Mouse (Mus musculus) bone marrow macrophage, adult 2 months (primary cell): ENCODE measurements around the gene Onecut3. TPM values are rescaled to one million over a fixed set of nuclear protein-coding genes. Genes with fewer than 3 reads are reported as not detected.

Source experiments
- H3K27ac ChIP-seq: 2 replicates; pipeline ENCODE4 v1.5.1; 2012; ENCODE audit warnings: low read depth, low read length; ENCODE audit not compliant: insufficient read depth
- H3K4me1 ChIP-seq: 2 replicates; pipeline ENCODE4 v1.6.1; 2012; ENCODE audit warnings: low read length; ENCODE audit not compliant: control insufficient read depth, insufficient read depth
- H3K4me3 ChIP-seq: 2 replicates; pipeline ENCODE4 v1.5.1; 2012; ENCODE audit warnings: mild to moderate bottlenecking, low read length, moderate library complexity; ENCODE audit not compliant: insufficient read depth
- CTCF ChIP-seq: IDR thresholded peaks from 2 replicates; pipeline ENCODE4 v1.5.1; 2012; ENCODE audit warnings: low read depth, mild to moderate bottlenecking, low read length, moderate library complexity
- POLR2A ChIP-seq: IDR thresholded peaks from 2 replicates; pipeline ENCODE4 v1.6.1; 2012; ENCODE audit warnings: mild to moderate bottlenecking, low read depth, low read length, borderline replicate concordance
- polyA plus RNA-seq: library from polyadenylated mRNA; stranded (reverse); fragments of >200 nt; gene quantifications from 2 replicates; pipeline ENCODE4 v1.2.4, GENCODE M21; 2012; ENCODE audit not compliant: missing spikeins, insufficient read depth, insufficient read length

The Onecut3 gene
- polyA plus RNA-seq, 1 experiment, result not detected

GRCm38 (mm10) chr10:80532783-80533182 is 38.1 kb downstream of the Onecut3 start:
- TF ChIP-seq CTCF (no peak), POLR2A (no peak)
- Histone ChIP-seq H3K4me1 (peaks cover 5% of the 10 kb centered on the region), H3K27ac (no peak overlapping the region), H3K4me3 (no peak overlapping the region)

- peaks cover 14% of the 10 kb centered on the region for H3K4me1 ChIP-seq
- no peak overlapping the region for H3K4me3 ChIP-seq
- TF ChIP-seq CTCF (no peak), POLR2A (no peak)
- no peak overlapping the region for H3K27ac ChIP-seq
Observed at GRCm38 (mm10) chr10:80533704-80534103, 39.1 kb downstream of the Onecut3 start.

- H3K4me1 ChIP-seq, result peaks cover 17% of the 10 kb centered on the region
- no peak overlapping the region for H3K4me3 ChIP-seq
- TF ChIP-seq POLR2A, result no peak
- H3K27ac ChIP-seq, result no peak overlapping the region
Observed at GRCm38 (mm10) chr10:80535071-80535470, 40.4 kb downstream of the Onecut3 start.

GRCm38 (mm10) chr10:80535711-80536110 is 41.1 kb downstream of the Onecut3 start:
- H3K4me1 ChIP-seq, result peaks cover 17% of the 10 kb centered on the region
- no peak overlapping the region for H3K4me3 ChIP-seq
- TF ChIP-seq CTCF (no peak), POLR2A (no peak)
- H3K27ac ChIP-seq, result no peak overlapping the region

GRCm38 (mm10) chr10:80538180-80538579 is 43.5 kb downstream of the Onecut3 start:
- TF ChIP-seq POLR2A (no peak), CTCF (no peak)
- no peak overlapping the region for H3K27ac ChIP-seq
- no peak overlapping the region for H3K4me3 ChIP-seq
- H3K4me1 ChIP-seq, result peaks cover 17% of the 10 kb centered on the region

- Histone ChIP-seq H3K4me1 (peaks cover 17% of the 10 kb centered on the region), H3K27ac (no peak within 1 kb of the TSS), H3K4me3 (peak within 1 kb of the TSS; percentile 48)
- no peak for TF ChIP-seq POLR2A
- TF ChIP-seq CTCF, result no peak
Observed at GRCm38 (mm10) chr10:80538710-80539394, 44.2 kb downstream of the Onecut3 start, which contains the start of gene Atp8b3. Gene Atp8b3 (minus strand): TSS chr10:80539124.

- Histone ChIP-seq H3K4me1 (peaks cover 17% of the 10 kb centered on the region), H3K4me3 (no peak overlapping the region)
Observed at GRCm38 (mm10) chr10:80539493-80539892, 44.9 kb downstream of the Onecut3 start.

GRCm38 (mm10) chr10:80543873-80544272 is 49.2 kb downstream of the Onecut3 start:
- Histone ChIP-seq H3K4me1 (0 out of 2 replicates have a peak, but pooled peaks cover 2% of the 10 kb centered on the region), H3K4me3 (no peak overlapping the region), H3K27ac (no peak overlapping the region)
- TF ChIP-seq CTCF (no peak), POLR2A (no peak)

More at GRCm38 (mm10) chr10:80539493-80539892, 44.9 kb downstream of the Onecut3 start:
- no peak overlapping the region for H3K27ac ChIP-seq
- no peak for TF ChIP-seq POLR2A
- no peak for TF ChIP-seq CTCF

- Histone ChIP-seq H3K4me3 (no peak overlapping the region), H3K27ac (no peak overlapping the region), H3K4me1 (no peaks in the 10 kb centered on the region)
- TF ChIP-seq CTCF, result no peak
- no peak for TF ChIP-seq POLR2A
Observed at GRCm38 (mm10) chr10:80545590-80545989, 51.0 kb downstream of the Onecut3 start.

GRCm38 (mm10) chr10:80546945-80547344 is 52.3 kb downstream of the Onecut3 start:
- TF ChIP-seq CTCF (no peak), POLR2A (no peak)
- no peak overlapping the region for H3K4me3 ChIP-seq
- no peak overlapping the region for H3K27ac ChIP-seq
- H3K4me1 ChIP-seq, result no peaks in the 10 kb centered on the region
